Mouse (Mus musculus) E14TG2a.4 (cell line): ENCODE measurements at regions not wholly inside any gene's neighbourhood (a gene's known extent, or its start where the extent isn't known, plus 50 kb on each side); places are given as distances from the start of the nearest gene placed in this dataset.

Experiments
- H3K27me3 ChIP-seq: 2 replicates; pipeline ENCODE4 v1.6.1; 2014; ENCODE audit warnings: low read length, control low read depth; ENCODE audit not compliant: insufficient read depth
- H3K36me3 ChIP-seq: 2 replicates; pipeline ENCODE4 v1.6.1; 2014; ENCODE audit warnings: low read length, control low read depth; ENCODE audit not compliant: insufficient read depth
- H3K4me1 ChIP-seq: replicated peaks from 2 replicates; pipeline ENCODE4 v1.6.1; 2014; ENCODE audit warnings: low read depth, low read length, control low read depth
- H3K4me3 ChIP-seq: replicated peaks from 2 replicates; pipeline ENCODE4 v1.5.1; 2014; ENCODE audit warnings: mild to moderate bottlenecking, low read length
- H3K9me3 ChIP-seq: 2 replicates; pipeline ENCODE4 v1.6.1; 2014; ENCODE audit warnings: low read length, control low read depth
- CTCF ChIP-seq: conservative IDR thresholded peaks from 2 replicates; pipeline ENCODE4 v1.5.1; 2014; ENCODE audit warnings: low read length
- NANOG ChIP-seq: IDR thresholded peaks from 2 replicates; pipeline ENCODE4 v1.6.1; 2014; ENCODE audit warnings: borderline replicate concordance, low read length, mixed read lengths
- POU5F1 ChIP-seq: IDR thresholded peaks from 2 replicates; pipeline ENCODE4 v1.6.1; 2014; ENCODE audit warnings: low read length, borderline replicate concordance

GRCm38 (mm10) chr1:92386752-92387151 is 86.9 kb downstream of the Ndufa10 start:
- no peak overlapping the region for H3K4me3 ChIP-seq
- H3K27me3 ChIP-seq: no peaks in the 10 kb centered on the region
- H3K36me3 ChIP-seq: no peaks in the 10 kb centered on the region
- no peak for TF ChIP-seq CTCF
- no peak for TF ChIP-seq NANOG
- no peak for TF ChIP-seq POU5F1
- no peaks in the 10 kb centered on the region for H3K4me1 ChIP-seq
- H3K9me3 ChIP-seq: no peaks in the 10 kb centered on the region

- no peaks in the 10 kb centered on the region for H3K36me3 ChIP-seq
- no peaks in the 10 kb centered on the region for H3K4me1 ChIP-seq
- TF ChIP-seq CTCF (no peak), NANOG (no peak), POU5F1 (no peak)
- H3K27me3 ChIP-seq: 0 out of 2 replicates have a peak, but pooled peaks cover 1% of the 10 kb centered on the region
- H3K9me3 ChIP-seq: no peaks in the 10 kb centered on the region
- no peak overlapping the region for H3K4me3 ChIP-seq
These were observed 88.7 kb downstream of the Ndufa10 start for GRCm38 (mm10) chr1:92384945-92385344.

GRCm38 (mm10) chr1:92383749-92384148 is 89.9 kb downstream of the Ndufa10 start:
- no peaks in the 10 kb centered on the region for H3K9me3 ChIP-seq
- H3K4me3 ChIP-seq: no peak overlapping the region
- no peak for TF ChIP-seq CTCF
- TF ChIP-seq POU5F1: no peak
- no peak for TF ChIP-seq NANOG
- no peaks in the 10 kb centered on the region for H3K4me1 ChIP-seq
- H3K27me3 ChIP-seq: 0 out of 2 replicates have a peak, but pooled peaks cover 2% of the 10 kb centered on the region
- H3K36me3 ChIP-seq: no peaks in the 10 kb centered on the region

- H3K4me1 ChIP-seq: no peaks in the 10 kb centered on the region
- TF ChIP-seq POU5F1 (no peak), NANOG (no peak), CTCF (no peak)
- H3K27me3 ChIP-seq: peaks cover 8% of the 10 kb centered on the region; the same call in 1 of the 2 replicates
- no peak overlapping the region for H3K4me3 ChIP-seq
- H3K36me3 ChIP-seq: no peaks in the 10 kb centered on the region
- H3K9me3 ChIP-seq: no peaks in the 10 kb centered on the region
These were observed 94.2 kb downstream of the Ndufa10 start for GRCm38 (mm10) chr1:92379510-92379886.

GRCm38 (mm10) chr1:92378741-92379509 is 94.7 kb downstream of the Ndufa10 start:
- H3K9me3 ChIP-seq: no peaks in the 10 kb centered on the region
- no peaks in the 10 kb centered on the region for H3K36me3 ChIP-seq
- TF ChIP-seq CTCF: no peak
- TF ChIP-seq POU5F1: no peak
- TF ChIP-seq NANOG: no peak
- H3K4me3 ChIP-seq: no peak overlapping the region
- no peaks in the 10 kb centered on the region for H3K4me1 ChIP-seq
- peaks cover 8% of the 10 kb centered on the region; the same call in 1 of the 2 replicates for H3K27me3 ChIP-seq

- Histone ChIP-seq H3K27me3 (peaks cover 8% of the 10 kb centered on the region; the same call in 1 of the 2 replicates), H3K9me3 (no peaks in the 10 kb centered on the region), H3K36me3 (no peaks in the 10 kb centered on the region), H3K4me1 (peaks cover 9% of the 10 kb centered on the region), H3K4me3 (no peak overlapping the region)
- TF ChIP-seq POU5F1 (no peak), CTCF (no peak), NANOG (no peak)
These were observed 97.2 kb downstream of the Ndufa10 start for GRCm38 (mm10) chr1:92376456-92376855.

- peaks cover 13% of the 10 kb centered on the region for H3K4me1 ChIP-seq
- no peaks in the 10 kb centered on the region for H3K9me3 ChIP-seq
- peaks cover 2% of the 10 kb centered on the region; the same call in 1 of the 2 replicates for H3K27me3 ChIP-seq
- no peak for TF ChIP-seq POU5F1
- TF ChIP-seq CTCF: no peak
- TF ChIP-seq NANOG: no peak
- H3K4me3 ChIP-seq: no peak overlapping the region
- H3K36me3 ChIP-seq: no peaks in the 10 kb centered on the region
These were observed 101.3 kb downstream of the Ndufa10 start for GRCm38 (mm10) chr1:92372222-92372990.

- H3K36me3 ChIP-seq: no peaks in the 10 kb centered on the region
- H3K4me3 ChIP-seq: no peak overlapping the region
- H3K4me1 ChIP-seq: peaks cover 13% of the 10 kb centered on the region
- H3K9me3 ChIP-seq: no peaks in the 10 kb centered on the region
- TF ChIP-seq CTCF: no peak
- no peak for TF ChIP-seq POU5F1
- TF ChIP-seq NANOG: no peak
- no peaks in the 10 kb centered on the region for H3K27me3 ChIP-seq
These were observed 102.2 kb downstream of the Ndufa10 start for GRCm38 (mm10) chr1:92371357-92371981.
